ENCODE assay signal across 8 mouse cellular contexts in the genomic region with DNA sequence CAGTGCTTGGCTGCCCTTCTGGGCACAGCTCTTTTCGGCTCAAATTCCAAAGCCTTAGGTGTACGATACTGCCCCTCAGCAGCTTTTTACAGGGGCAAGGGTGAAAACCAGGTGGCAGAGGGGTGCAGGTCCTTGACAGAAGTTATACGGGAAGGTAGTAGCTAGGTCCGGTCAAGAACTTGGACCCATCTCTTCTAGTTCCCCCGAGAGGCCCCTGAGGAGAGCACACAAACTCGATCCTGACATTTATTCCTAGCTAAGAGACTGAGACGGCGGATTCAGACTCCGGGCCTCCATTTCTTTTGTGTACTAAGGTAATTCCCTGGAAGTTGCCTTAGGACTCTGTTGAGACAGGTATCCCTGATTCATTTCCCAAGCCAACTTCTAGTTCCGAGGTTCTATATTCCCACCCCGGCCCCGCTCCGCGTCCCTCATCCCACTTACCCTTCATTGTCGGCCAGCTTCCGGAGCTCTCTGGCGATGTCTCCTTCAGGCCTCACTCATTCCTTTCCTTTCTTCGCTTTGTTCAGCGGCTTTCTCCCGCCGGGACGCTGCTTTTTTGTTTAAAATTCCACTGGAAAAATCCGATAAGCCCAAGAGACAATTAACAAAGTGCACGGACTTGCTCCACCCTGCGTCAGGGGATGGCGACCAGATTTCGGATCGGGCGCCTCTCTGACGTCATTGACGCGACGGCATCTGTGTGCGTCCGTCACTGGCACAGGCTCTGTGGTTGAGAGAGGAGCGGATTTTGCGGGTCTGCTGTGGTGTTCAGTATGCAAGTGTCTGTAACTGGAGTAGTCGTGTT. TPM values are rescaled to one million over a fixed set of nuclear protein-coding genes. Genes with fewer than 3 reads are reported as not detected.
DNase-seq lines count a peak whose midpoint lies in the region; ATAC-seq and TF ChIP-seq lines count a peak whose summit lies in the region.

A gene (minus strand): TSS at position 721 of the 808 bp plus-strand sequence.

- H3K4me2 ChIP-seq in kidney, embryonic 15.5 days: peak within 1 kb of the TSS; percentile 88

- DNase-seq in A20 (ENCODE audit: low read depth, low spot score) (peak; percentile 91), liver (peak; percentile 86)
- peak; percentile 95 for DNase-seq in heart, embryonic 10.5 days (ENCODE audit: low spot score)
- peak; percentile 83 to 91 for DNase-seq in spleen, postnatal 4 days (ENCODE audit: low spot score in 2 of 2)

- H3K4me3 ChIP-seq in bone marrow macrophage, adult 2 months (ENCODE audit: insufficient read depth, low read length): peak within 1 kb of the TSS; percentile 87
- peak within 1 kb of the TSS; percentile 75 for H3K4me3 ChIP-seq in embryonic fibroblast, embryonic 13.5 days (ENCODE audit: insufficient read depth, low read length)
- peak within 1 kb of the TSS; percentile 86 for H3K4me3 ChIP-seq in heart, embryonic 10.5 days
- H3K4me3 ChIP-seq in kidney, embryonic 15.5 days (replicated peaks): peak within 1 kb of the TSS; percentile 76

- H3K9me3 ChIP-seq in heart, embryonic 10.5 days: no peaks in the 10 kb centered on the region
- no peaks in the 10 kb centered on the region for H3K9me3 ChIP-seq in kidney, embryonic 15.5 days (replicated peaks)

- ATAC-seq in kidney, embryonic 15.5 days (replicated peaks; ENCODE audit: low FRiP score): peak; percentile 92
- peak; percentile 94 for ATAC-seq in monocyte, adult 5-6 weeks (replicated peaks; ENCODE audit: insufficient number of reproducible peaks, low FRiP score, low TSS enrichment, poor library complexity, severe bottlenecking)

- peaks cover 26% of the 10 kb centered on the region for H3K36me3 ChIP-seq in heart, embryonic 10.5 days
- H3K36me3 ChIP-seq in kidney, embryonic 15.5 days: peaks cover 29% of the 10 kb centered on the region

- TF ChIP-seq POLR2A in bone marrow macrophage, adult 2 months (IDR thresholded peaks at IDR 0.05; ENCODE audit: borderline replicate concordance, low read depth, low read length): no peak
- peak; percentile 92 for TF ChIP-seq POLR2A in embryonic fibroblast, embryonic 13.5 days (IDR thresholded peaks at IDR 0.05; ENCODE audit: low read depth, low read length)

- H3K4me1 ChIP-seq in bone marrow macrophage, adult 2 months (ENCODE audit: control insufficient read depth, insufficient read depth, low read length): peaks cover 18% of the 10 kb centered on the region
- peaks cover 4% of the 10 kb centered on the region for H3K4me1 ChIP-seq in embryonic fibroblast, embryonic 13.5 days (ENCODE audit: control insufficient read depth, insufficient read depth, low read length)
- H3K4me1 ChIP-seq in heart, embryonic 10.5 days: peaks cover 13% of the 10 kb centered on the region
- H3K4me1 ChIP-seq in kidney, embryonic 15.5 days: peaks cover 13% of the 10 kb centered on the region

- H3K27ac ChIP-seq in bone marrow macrophage, adult 2 months (ENCODE audit: insufficient read depth, low read depth, low read length): no peak within 1 kb of the TSS
- H3K27ac ChIP-seq in embryonic fibroblast, embryonic 13.5 days (ENCODE audit: insufficient read depth, low read length): peak within 1 kb of the TSS; percentile 75
- peak within 1 kb of the TSS; percentile 91 for H3K27ac ChIP-seq in heart, embryonic 10.5 days
- H3K27ac ChIP-seq in kidney, embryonic 15.5 days: peak within 1 kb of the TSS; percentile 61

- no peaks in the 10 kb centered on the region for H3K27me3 ChIP-seq in heart, embryonic 10.5 days (ENCODE audit: insufficient read depth, poor library complexity, severe bottlenecking)
- H3K27me3 ChIP-seq in kidney, embryonic 15.5 days: no peaks in the 10 kb centered on the region

- no peak for TF ChIP-seq CTCF in bone marrow macrophage, adult 2 months (IDR thresholded peaks at IDR 0.05; ENCODE audit: low read depth, low read length)
- no peak for TF ChIP-seq CTCF in embryonic fibroblast, embryonic 13.5 days (IDR thresholded peaks at IDR 0.05; ENCODE audit: borderline replicate concordance, insufficient read depth, low read length)

- H3K9ac ChIP-seq in kidney, embryonic 15.5 days: peak within 1 kb of the TSS; percentile 73

- WGBS in heart, embryonic 10.5 days: under 1% methylated on average over 38 of the region's 38 CpGs
- under 1% methylated on average over 38 of the region's 38 CpGs for WGBS in kidney, embryonic 15.5 days

RNA-seq across cellular contexts. Expression of the gene that starts here (rescaled TPM):
- polyA plus RNA-seq in bone marrow macrophage, adult 2 months (2012; ENCODE audit: insufficient read depth, insufficient read length, missing spikeins): 22.1 and 22.9 TPM in 2 replicates
- 42.3 and 44.0 TPM in 2 replicates for polyA plus RNA-seq in embryonic fibroblast, embryonic 13.5 days (2011; ENCODE audit: insufficient read length, low read depth, missing spikeins)
- polyA plus RNA-seq in heart, embryonic 10.5 days (2016; fragmentation: Nextera tagmentation; extraction: Ambion mirVana): 46.0 and 61.7 TPM in 2 replicates
- polyA plus RNA-seq in kidney, embryonic 15.5 days (2015; fragmentation: Nextera tagmentation; extraction: Ambion mirVana): 64.8 and 66.3 TPM in 2 replicates
- total RNA-seq in monocyte, adult 5-6 weeks (2017): 43.5 to 50.6 TPM (median 49.7 TPM) in 3 replicates
